Mouse (Mus musculus) mesoderm, embryonic 11.5 days (tissue): Measurements from ENCODE around the gene Smim12.

ENCODE experiments used
- DNase-seq: peaks from one replicate; pipeline ENCODE4 v3.0.0-alpha.2; 2012; ENCODE audit warnings: low read depth, low spot score

Gene Smim12

GRCm38 (mm10) chr4:127243552-127243951 lies at the start of gene Smim12:
Gene Smim12, plus strand, starts transcription at chr4:127243784.
- peak; percentile 98 for DNase-seq

- no peak for DNase-seq
These were observed 48.9 kb upstream of the Smim12 start for GRCm38 (mm10) chr4:127194477-127195269.

DNA sequence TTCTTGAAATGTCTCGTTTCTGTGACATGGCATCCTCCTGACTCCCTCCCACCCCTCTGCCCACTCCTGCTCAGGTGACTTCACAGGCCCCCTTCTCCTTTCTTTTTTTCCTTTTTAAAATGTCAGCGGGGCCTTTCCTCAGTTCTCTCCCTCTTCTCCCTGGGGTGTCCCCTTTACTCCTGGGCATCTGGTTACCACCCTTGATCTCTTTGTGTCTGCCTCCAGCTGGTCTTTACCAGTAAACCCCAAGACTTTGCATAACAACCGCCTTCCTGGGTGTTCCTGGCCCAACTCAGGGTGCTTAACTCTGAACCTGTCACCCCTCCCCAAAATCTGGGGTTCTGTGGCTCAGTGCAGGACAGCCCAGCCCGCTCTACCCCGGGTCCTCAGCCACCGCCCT lies 45.0 kb upstream of the Smim12 start:
- no peak for DNase-seq

GRCm38 (mm10) chr4:127199406-127199805 lies 44.2 kb upstream of the Smim12 start:
- no peak for DNase-seq

GRCm38 (mm10) chr4:127200164-127200722 lies 43.3 kb upstream of the Smim12 start:
- no peak for DNase-seq

DNA sequence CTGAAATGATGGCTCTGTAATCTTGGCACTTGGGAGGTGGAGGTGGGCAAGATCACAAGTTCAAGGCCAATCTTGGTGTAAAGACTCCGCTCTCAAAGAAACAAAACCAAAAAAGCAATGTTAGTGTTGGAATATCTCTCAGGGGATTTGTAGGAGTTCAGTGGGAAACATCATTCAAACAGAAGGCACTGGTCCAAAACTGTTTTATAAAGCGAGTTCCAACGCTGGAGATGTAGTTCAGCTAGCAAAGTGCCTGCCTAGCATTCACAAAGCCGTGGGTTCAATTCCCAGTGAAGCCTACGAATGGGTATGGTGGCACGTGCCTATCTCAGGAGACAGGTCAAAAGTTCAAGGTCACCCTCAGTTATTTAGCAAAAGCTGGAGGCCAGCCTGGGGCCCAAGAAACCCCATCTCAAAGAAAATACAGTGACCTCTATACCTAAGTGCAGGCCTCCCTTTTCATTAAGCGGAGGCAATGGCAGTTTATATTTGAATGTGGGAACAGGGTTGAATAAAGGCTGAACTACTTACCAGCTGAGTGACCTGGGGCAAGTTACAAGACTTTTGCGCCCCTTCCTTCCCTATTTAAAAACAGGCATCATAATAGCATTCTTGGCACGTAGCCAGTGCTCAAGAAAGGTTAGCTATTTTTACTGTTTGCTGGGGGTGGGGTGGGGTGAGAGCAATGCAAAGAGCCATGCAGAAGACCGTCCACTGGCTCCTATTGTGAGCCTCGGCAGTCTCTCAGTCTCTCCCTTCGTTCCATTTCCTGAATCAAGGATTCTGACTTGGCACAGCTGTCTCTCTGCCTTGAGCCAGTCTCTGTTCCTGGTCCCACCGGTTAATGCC lies 42.6 kb upstream of the Smim12 start:
- DNase-seq = no peak

DNA sequence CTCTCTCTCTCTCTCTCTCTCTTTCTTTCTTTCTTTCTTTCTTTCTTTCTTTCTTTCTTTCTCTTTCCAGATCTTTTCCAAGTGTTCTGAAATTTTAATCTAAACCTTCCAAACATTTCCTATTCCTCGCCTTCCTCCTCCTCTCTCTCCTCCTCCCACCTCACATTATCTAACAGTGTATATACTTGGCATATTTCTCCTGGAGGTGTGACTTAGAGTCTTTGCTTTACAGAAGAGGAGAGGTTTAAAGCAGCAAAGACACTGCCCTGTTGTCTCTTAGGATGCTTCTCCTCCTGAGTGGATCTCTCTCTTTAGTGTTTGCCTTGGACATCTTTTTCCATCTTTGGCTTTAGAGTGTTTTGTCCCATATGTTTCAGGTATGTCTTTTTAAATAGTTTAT lies 40.5 kb upstream of the Smim12 start:
- no peak for DNase-seq

- DNase-seq = no peak
These were observed 32.3 kb upstream of the Smim12 start for GRCm38 (mm10) chr4:127211318-127211717.

- no peak for DNase-seq
These were observed 29.1 kb upstream of the Smim12 start for GRCm38 (mm10) chr4:127214510-127214909.

- no peak for DNase-seq
These were observed 28.5 kb upstream of the Smim12 start for GRCm38 (mm10) chr4:127215103-127215502.

GRCm38 (mm10) chr4:127215799-127216198 lies 27.8 kb upstream of the Smim12 start:
- DNase-seq = no peak

- DNase-seq = no peak
These were observed 27.3 kb upstream of the Smim12 start for GRCm38 (mm10) chr4:127216251-127216651.

- no peak for DNase-seq
These were observed 26.5 kb upstream of the Smim12 start for GRCm38 (mm10) chr4:127217048-127217447.

- no peak for DNase-seq
These were observed 20.3 kb upstream of the Smim12 start for GRCm38 (mm10) chr4:127223291-127223690.

- no peak for DNase-seq
These were observed 19.8 kb upstream of the Smim12 start for GRCm38 (mm10) chr4:127223755-127224154.

DNA sequence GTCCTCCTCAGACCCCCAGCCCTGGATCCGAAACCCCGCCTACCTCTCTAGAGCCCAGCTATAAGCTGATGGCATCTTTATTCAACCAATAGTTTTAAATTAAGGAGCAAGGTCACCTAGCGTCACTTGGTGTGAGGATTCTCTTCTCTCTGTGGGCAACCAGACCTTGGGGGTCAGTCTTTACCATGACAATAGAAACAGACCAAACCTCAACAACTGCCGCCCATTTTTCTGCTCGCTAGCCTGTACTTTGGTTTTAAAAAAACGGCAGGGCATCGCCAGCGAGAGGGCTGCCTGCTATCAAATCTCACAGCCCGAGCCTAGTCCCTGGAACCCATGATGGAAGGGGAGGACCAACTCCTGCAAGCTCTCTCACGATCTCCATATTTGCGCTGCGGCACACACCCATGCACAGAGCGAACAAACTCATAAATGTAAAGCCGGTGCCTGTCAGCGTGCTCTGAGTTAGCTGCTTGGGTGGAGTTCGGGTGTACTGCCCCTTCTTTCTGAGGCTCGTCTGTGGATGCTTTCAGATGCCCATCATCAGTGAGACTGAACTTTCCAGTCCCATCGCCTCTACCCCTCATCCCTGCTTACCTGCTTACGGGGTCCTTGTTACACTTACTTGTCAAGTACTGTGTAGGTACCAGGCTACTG lies 19.0 kb upstream of the Smim12 start:
- no peak for DNase-seq

GRCm38 (mm10) chr4:127226067-127226466 lies 17.5 kb upstream of the Smim12 start:
- DNase-seq = no peak

DNA sequence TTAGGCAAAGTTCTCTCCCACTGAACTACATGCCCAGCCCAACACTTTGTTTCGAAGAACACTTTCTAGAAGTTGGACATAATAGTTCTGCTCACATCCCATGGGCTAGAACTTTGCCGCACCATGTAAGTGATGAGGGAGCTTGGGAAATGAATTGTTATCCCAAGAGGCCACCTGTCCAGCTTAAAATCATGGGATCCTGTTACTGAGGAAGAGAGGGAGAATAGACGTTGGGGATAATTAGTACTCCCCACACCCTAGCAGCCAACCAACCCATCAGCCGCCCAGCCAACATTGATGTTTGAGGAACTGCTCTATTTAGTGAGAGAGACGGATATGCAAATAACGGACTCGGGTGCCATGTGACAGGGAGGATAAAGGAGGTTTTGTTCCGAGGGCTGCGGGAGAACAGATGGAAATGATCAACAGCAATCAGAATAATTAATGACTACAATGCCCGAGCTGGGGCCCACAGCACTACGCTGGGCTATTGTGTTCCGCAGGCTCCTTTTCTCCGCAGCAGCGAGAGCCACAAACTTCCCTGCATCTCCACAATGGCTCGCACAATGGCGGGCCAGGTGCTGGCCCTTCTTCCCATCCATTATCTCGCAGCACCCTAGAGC lies 16.4 kb upstream of the Smim12 start:
- peak; percentile 79 for DNase-seq

- peak; percentile 71 for DNase-seq
These were observed 11.6 kb upstream of the Smim12 start for GRCm38 (mm10) chr4:127232028-127232427.

DNA sequence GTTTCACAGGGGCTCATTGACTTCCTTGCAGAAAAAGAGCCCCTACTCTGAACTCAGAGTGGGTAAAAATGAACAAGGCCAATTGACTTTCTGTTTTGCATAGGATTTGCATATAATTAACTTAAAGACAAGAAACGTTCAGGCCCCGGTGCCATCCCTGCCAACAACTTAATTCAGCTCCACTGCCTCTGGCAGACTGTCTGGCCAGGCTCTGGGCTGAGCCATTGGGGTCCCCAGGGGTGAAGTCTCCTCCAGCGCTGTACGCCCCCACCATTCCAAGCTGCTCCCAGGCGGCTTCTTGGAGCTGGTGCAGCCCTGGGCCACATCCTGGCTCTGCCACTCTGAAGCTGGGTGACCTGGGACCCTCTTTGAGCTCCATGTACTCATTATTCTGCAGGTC lies 11.0 kb upstream of the Smim12 start:
- DNase-seq = no peak

- DNase-seq = no peak
These were observed 10.0 kb upstream of the Smim12 start for GRCm38 (mm10) chr4:127233416-127234125.
